Mouse (Mus musculus) T-helper 2 cell (primary cell): ENCODE measurements around the gene Mycn.

Experiments
- in situ Hi-C: fragments of 300-600 bp; cut with MboI, MseI; formaldehyde crosslinking; loops from one replicate; pipeline ENCODE4 v1.15.1; 2025; ENCODE audit warnings: high pct_unique_total_duplicates

The Mycn gene

DNA sequence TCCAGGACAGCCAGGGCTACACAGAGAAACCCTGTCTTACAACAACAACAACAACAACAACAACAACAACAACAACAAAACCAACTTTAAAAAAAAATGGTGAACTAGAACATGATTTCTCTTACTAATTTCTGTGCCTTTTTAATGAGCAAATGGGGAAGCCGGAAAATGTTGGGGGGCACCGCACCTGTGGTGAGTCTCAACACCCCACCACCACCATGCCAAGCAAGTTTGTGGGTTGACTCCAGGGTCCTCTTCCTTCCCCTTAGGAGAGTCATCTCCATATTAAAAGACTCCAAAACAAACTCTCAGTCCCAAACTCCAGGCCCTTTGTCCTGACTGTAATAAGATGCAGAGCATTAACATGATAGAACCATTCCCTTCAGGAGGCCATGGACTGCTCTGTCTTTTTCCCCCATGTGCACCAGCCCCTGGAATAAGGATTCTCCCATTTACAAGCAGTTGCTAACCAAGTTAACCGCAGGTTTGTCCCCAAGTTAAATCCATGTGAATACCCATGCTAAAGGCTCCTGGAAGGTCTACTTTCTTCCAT, 14.7 kb downstream of the Mycn start:
- in situ Hi-C loops: no loop called here

DNA sequence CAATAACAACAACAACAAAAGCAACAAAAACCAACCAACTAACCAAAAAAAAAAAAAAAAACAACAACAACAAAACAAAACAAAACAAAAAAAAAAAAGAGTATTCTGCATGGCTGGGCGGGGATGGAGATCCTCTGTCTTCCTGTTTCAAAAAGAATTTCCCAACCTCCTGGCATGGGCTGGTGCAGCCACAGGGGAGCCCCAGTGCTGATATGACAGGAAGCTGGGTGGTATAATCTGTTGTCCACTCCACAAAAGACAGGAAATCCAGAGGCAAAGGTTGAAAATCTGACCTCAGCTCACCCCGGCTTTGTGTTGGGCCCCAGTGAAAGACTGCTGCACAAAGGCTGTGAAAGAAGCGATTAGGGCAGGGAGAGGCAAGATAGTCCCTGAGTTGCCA, 17.3 kb downstream of the Mycn start:
- in situ Hi-C loops: no loop called here

DNA sequence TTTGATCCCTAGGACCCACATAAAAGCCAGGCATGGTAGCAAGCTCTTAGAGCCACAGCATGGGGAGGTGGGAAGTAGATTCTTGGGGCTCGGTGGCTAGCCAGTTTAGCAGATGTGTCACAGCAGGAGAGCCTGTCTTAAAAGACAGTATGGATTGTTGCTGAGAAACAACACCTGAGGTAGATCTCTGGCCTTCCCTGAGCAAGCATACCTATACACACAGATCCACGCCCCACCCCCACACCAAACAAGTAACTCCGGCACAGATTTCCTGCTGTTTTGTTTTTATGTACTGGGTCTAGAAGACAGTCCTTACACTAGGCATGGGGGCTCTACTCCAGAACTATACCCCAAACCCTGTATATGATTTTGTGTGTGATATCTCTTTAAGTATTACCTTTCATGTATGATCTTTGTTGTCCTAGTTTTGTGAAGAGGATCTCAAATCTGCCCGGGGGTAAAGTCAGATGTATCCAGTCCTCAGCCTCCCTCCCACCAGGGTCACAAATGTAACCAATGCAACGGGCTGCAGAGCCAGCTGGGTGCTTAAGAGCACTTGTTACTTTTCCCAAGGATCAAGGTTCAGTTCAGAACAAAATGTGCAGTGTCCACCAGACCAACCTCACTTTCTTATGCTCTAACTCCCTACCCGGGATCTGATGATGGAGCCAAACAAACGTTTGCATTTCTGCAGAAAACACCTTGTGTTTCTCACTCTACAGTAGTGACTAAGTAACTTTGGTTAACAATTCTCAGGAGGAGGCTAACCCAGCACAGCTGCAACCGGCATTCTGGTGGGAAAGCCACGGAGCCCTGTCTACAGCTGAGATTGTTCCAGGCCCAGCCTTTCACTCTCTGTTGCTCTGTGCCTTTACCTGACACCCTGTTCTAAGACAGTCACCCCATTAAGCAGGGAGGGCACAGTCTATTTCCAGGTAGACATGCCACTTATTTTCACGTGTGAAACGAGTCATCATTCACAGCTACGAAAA, 21.3 kb downstream of the Mycn start:
- in situ Hi-C loops: no loop called here

DNA sequence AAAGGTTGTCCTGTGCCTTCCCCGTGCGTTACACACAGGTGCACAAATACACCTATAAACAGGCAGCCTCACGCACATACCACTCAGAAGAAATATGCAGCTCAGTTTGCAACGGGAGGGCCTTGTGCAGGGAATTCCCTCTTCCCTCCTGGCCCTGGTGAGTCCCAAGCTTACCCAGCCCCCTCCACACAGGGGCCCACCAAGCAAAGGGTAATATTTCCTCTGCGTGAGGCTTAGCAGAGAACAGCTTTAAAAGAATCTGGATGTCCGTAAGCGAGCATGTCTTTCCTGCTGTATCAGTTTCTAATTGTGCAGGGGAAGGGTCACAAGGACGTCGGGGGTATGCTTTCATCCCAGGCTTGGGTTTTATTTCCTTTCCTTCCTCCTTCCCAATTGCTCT, 25.4 kb downstream of the Mycn start:
- in situ Hi-C loops: no loop called here

DNA sequence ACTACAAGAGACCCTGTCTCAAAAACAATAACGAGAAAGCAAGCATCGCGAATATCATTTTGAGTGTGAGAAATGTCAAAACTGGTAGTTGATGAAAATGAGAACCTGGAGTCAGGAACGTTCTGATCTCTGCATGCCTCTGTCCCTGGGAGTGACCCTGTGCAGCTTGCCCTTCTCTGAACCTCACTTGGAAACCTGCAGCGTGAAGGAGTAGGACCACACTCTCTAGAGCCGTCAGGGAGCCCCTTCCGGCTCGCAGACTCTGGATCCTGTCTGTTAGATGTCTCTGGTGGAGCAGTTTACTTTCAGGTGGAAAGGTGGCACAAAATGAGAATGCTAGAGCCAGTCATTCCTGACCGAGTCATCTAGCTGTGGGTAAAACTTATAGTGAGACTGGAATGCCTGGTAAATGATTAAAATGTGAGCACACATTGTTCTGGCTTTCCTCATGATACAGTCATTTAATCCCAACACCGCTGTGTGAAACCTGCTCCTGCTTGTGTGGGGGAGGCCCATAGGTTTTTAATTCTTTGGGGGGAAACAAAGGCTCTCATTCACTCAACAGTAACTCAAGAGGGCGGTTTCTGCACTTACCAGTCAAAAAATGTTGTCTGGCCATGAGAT, 31.2 kb downstream of the Mycn start:
- in situ Hi-C loops: no loop called here

DNA sequence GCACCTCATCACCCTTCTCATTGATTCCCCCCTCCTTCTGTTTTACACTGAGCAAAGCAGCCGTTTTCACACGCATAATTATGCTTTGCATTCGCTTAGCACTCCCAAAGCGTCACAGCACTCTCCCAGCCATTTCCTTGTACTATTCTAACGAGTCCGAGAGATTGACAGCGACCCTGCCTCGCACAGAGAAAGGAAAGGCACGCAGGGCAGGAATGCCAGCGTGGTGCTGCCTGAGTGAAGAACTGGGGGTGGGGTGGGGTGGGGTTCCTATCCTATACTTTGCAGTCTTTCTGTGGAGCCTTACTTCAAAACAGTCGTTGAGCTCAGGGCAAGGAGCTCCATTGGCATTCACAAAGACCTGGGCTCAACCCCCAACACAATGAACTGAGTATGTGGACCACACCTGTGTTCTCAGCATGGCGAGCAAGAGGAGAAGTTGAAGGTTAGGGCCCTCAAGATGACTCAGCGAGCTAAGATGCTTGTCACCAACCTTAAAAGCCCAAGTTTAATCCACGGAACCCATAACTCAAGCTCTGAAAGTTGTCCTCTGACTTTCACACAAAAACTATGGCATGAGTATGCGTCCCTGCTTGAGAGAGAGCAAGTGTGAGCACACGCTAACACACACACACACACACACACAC, 32.0 kb downstream of the Mycn start:
- in situ Hi-C loops: no loop called here

DNA sequence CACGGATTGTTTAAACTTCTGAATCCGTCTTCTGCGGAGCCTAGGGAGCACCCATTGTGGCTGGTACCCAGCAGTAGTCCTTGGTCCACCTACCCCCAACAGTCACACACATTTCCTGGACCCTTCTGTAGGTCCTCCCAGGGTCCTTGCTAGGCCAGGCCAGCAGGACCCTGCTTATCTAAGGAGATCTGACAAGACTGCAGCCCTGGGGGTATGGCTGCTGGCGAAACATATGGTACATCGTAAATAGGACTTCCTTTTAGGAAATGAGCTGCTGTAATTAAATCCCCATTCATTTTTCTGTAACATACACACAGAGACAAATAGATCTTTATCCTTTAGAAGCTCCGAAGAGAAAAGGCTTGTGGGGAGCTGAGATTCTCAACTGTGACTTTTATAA, 34.9 kb downstream of the Mycn start:
- in situ Hi-C loops: no loop called here

DNA sequence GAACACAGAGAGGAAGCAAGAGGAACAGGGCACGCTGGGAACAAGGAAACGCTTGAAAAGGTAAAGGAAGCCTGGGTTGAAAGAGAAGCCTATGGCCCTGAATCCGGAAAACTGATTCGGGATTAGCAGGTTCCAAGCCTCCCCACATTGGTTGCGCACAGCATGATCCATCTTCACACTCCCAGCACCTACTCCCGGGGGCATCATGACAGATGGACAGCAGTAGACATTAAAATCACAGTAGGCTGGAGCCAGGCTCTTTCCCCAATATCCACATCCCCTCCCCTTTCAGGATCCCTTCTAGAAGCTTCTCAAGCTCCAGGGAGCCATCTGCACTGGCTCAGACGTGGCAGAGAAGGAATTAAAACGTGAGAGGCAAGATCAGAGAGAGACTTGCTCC, 35.4 kb downstream of the Mycn start:
- in situ Hi-C loops: no loop called here

DNA sequence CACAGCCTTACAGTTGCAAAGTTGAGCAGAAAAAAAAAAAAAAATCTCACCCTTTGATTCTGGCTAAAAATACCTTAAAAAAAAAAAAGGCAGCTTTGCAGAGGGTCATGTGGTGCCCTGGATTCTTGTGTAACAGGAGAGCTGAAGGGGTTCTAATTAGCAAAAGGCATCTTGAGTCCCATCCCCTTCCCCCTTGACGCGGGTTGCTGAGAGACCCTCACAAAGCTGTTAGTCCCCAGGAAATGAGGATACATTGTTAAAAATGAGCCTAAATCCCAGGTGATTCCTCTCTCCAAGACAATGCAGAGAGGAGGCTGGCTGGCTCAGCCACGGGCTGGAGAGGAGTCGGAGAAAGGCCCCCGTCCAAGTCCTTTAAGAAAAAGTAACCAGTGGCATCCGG, 36.6 kb downstream of the Mycn start:
- in situ Hi-C loops: no loop called here

DNA sequence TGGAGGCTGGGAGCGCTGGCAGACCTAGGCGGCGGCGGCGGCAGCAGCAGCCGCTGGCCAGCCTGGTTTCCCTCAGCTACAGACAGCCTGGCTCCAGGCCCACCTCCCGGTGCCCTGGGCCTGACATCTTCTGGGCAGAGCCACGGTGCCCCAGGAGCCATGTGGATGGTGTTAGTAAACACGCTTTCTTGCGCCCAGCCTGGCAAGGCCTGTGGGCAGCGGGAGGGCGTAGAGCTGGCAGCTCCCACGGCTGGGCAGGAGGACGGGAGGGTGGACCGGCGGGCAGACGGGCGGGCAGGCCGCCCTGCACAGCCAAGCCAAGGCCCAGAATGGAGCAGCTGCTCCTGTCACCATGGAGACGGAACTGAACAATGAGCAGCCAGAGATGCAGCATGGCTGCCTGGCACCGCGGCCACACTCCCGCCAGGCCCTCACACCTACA, 37.2 kb downstream of the Mycn start:
- in situ Hi-C loops: no loop called here

DNA sequence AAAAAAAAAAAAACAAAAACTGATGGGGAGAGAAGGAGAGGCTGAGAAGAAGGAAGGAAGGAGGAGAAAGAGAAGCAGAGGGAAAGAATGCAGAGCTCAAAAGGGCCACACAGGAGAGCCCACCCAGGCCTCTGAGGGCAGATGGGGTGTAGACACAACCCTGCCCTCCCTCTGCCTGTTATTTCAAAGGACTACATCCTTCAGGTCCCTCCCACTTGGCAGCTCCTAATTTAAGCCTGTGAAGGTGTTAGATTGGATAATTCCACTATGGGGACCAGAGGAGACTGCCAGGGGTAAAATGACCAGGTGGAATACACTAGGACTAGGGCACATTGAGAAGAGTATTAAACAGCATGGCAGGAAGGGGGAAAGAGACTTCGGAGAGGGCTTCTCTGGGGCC, 37.6 kb downstream of the Mycn start:
- in situ Hi-C loops: no loop called here

DNA sequence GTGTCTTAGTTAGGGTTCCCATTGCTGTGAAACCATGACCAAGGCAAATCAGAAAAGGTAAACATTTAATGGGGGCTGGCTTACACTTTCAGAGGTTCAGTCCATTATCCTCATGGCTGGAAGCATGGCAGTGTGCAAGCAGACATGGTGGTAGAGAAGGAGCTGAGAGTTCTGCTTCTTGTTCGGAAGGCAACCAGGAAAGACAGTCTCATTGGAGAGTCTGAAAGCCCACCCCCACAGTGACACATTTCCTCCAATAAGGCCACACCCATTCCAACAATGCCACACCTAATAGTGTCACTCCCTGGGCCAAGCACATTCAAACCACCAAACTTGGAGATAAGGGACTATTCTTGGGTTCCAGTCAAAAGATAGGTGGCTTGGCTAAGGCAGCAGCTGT, 39.3 kb downstream of the Mycn start:
- in situ Hi-C loops: no loop called here

DNA sequence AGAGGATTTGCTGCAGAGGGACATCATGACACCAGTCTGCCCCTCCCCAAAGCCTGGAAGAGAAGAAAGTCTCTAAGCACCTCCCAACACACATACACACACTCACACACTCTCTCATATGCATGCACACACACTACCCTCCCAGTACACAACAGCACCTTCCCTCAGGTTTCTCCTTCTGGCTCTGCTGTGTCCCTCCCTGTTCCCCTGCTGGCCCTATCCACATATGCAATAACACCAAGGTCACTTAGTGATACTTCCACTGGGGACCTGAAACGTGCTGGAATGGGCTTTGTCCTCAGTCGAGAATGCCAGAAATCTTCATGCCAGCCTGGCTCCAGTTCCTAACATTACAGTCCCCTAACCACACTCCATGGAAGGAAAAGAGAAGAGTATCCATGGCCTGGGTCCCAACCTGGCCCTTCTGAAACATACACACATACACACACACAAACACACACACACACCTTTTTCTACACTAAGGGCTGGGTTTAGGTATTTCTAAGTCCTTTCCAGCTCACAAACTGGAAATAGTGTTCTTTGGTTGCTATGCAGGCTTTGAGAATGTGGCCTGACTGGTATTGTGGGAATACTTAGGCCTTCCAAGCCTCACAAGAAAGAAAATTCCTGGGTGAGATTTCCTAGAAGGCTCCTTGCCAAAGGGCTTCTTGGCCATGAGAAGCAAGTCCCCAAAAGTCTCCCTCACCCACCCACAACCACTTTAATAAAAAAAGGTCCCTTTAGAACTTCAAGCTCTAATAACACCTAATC, 43.2 kb downstream of the Mycn start:
- in situ Hi-C loops: no loop called here

DNA sequence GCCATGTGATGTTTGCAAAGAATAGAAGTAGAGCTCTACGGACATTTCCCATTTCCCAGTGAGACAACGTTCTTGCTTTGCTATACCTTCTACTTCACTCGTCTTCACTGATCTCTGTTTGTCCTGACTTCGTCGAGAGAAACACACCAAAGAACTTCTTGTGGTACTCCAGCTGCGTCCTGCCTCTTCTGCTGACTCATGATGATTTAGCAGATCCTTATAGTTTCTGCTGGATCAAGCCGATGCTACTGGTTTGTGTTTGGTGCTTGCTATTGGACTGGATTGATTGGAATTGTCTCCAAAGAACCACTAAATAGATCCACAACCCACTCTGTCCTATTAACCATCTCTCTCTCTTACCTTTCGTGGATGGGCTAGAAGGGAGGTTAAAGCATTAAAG, 47.7 kb downstream of the Mycn start:
- in situ Hi-C loops: no loop called here

DNA sequence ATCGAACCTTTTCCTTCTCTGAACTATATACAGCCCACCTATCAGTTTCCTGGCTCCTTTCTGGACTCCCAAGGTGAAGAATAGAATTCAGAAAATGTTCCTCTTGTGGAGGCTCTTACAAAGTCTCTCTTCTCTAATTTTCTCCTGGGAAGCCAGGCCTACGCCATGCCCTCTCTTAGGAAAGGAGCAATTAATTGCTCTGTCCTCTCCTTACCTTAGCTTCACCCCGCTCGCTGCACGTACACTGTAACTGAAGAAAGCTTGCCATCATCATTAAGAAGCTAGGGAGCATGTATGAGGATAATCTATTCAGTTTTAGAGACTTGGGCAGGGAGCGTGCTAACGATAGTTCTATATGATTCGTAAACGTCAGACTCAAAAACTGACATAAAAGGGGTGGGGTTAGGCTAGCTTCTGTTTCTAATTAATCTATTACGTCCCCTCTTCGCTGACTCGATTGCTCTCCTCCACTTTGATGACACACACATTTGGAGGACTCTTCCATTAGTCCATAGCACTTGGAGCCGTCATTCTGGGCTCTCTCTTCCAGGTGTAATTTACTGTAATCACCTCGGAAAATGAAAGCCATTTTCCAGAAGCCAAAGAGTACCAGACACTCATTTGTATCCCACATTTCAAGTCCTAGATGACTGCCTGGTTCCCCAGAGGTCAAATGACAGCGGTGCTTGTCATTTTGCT, 55.4 kb downstream of the Mycn start:
- in situ Hi-C loops: no loop called here
